Mouse (Mus musculus): ENCODE results near the gene Olfr1340. TPM values are rescaled to one million over a fixed set of nuclear protein-coding genes. Genes with fewer than 3 reads are reported as not detected.

Olfr1340 gene
- total and polyA plus RNA-seq, 3 experiments, result not detected

DNA sequence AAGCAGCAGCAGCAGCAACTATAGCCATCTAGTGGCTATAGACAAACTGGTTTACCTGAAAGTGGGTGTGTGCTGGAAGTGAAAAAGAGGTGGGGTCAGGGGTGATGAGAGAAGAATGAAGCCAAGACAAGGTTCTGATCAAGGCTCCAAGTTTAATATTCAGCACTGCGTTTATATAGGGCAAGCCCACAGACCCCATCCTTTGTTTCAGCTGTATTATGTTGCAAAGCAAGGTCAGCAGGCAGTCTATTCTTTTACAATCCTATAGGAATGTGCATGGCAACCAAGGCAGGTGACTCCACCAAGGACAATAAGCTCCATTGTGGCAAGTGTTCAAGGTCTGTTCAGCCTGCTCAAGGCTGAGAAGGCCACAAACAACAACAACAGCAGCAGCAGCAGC lies 8.3 kb upstream of the Olfr1340 start:
- Histone ChIP-seq H3K4me3 (no peak overlapping the region), H3K27me3 (ENCODE audit: control insufficient read depth, insufficient read depth, low read length) (no peaks in the 10 kb centered on the region), H3K4me1 (ENCODE audit: control insufficient read depth, insufficient read depth, low read length) (no peaks in the 10 kb centered on the region), H3K9ac (ENCODE audit: low read depth, low read length) (no peak overlapping the region), H3K79me2 (replicated peaks; ENCODE audit: control insufficient read depth, insufficient read depth, low read length) (no peaks in the 10 kb centered on the region), H3K27ac (no peak overlapping the region), H3K36me3 (ENCODE audit: control insufficient read depth, insufficient read depth, low read length) (no peaks in the 10 kb centered on the region)
- intact Hi-C loops (cut with DNase I), result no loop called here
- whole genome bisulfite sequencing, result 68% methylated on average over 1 of the region's 1 CpGs
- TF ChIP-seq CTCF (IDR thresholded peaks at IDR 0.05), result no peak
- no peak for TF ChIP-seq EP300 (IDR thresholded peaks at IDR 0.05; ENCODE audit: insufficient read depth, low read depth, low read length)
- TF ChIP-seq POLR2A (IDR thresholded peaks at IDR 0.05; ENCODE audit: insufficient read depth, low read depth, low read length), result no peak
- no peak for DNase-seq

DNA sequence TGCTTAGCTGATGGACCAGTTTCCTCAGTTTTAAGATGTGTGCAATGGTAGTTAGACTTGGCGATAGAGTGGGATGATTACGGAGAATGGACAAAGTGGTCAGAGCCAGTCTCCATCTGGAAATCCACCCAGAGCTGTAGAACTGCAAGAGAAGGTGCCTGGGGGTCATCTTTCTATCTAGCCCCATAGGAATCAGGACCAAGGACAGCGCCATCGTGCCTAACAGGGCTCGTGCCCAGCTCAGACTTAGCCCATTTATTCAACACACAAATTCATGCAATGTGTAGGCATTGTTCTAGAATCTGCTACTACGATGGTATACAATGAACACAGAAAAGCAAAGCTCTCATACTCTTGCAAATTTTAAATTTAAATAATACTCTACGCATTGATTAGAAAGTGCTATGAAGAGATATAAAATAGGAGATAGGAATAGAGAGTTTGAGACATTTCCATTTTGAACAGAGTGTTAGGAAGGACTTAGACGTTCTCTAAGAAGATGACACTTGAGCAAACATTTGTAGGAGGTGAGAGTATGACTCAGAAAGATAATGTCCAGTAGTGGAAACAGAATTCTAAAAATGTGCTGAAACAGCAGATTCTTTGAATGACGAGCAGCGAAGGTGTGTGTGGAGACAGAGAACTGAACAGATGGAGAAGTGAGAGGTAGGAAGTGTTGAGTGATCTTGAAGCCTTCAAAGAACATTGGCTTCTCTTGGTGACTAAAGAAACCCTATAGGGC lies 2.0 kb downstream of the Olfr1340 start:
- H3K36me3 ChIP-seq (ENCODE audit: control insufficient read depth, insufficient read depth, low read length), result no peaks in the 10 kb centered on the region
- no peak overlapping the region for H3K4me3 ChIP-seq
- no peaks in the 10 kb centered on the region for H3K27me3 ChIP-seq (ENCODE audit: control insufficient read depth, insufficient read depth, low read length)
- 48% methylated on average over 10 of the region's 10 CpGs for WGBS
- no peak overlapping the region for H3K27ac ChIP-seq
- TF ChIP-seq CTCF (IDR thresholded peaks at IDR 0.05), result no peak
- no peak for TF ChIP-seq EP300 (IDR thresholded peaks at IDR 0.05; ENCODE audit: insufficient read depth, low read depth, low read length)
- TF ChIP-seq POLR2A (IDR thresholded peaks at IDR 0.05; ENCODE audit: insufficient read depth, low read depth, low read length), result no peak
- no peak for DNase-seq
- no peaks in the 10 kb centered on the region for H3K79me2 ChIP-seq (replicated peaks; ENCODE audit: control insufficient read depth, insufficient read depth, low read length)
- no peaks in the 10 kb centered on the region for H3K4me1 ChIP-seq (ENCODE audit: control insufficient read depth, insufficient read depth, low read length)
- no peak overlapping the region for H3K9ac ChIP-seq (ENCODE audit: low read depth, low read length)
- intact Hi-C loops (cut with DNase I), result no loop called here

DNA sequence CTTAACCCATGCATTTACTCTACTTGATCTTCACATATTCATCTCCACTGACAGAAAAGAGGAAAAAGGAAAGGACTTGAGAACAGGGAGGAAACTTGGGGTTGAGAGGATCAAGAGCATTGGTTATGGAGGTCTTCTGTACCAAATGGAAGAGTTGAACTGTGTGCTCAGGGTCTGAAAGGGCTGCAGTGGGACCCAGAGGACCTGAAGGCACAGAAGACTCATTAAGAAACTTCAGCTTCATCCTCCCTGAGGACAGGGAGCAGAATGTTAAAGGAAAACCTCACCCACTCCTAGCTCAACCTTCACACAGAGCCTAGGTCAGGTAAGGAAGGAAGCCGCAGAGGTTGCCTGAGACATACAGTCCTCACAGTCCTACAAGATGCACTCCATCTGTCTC lies 11.9 kb downstream of the Olfr1340 start, which contains the start of gene Olfr1339:
Gene Olfr1339 (plus strand): TSS at position 301 of the 400 bp plus-strand sequence.
- Histone ChIP-seq H3K27me3 (ENCODE audit: control insufficient read depth, insufficient read depth, low read length) (no peaks in the 10 kb centered on the region; the same call in 1 of the 2 replicates), H3K36me3 (ENCODE audit: control insufficient read depth, insufficient read depth, low read length) (no peaks in the 10 kb centered on the region), H3K27ac (no peak within 1 kb of the TSS), H3K4me1 (ENCODE audit: control insufficient read depth, insufficient read depth, low read length) (no peaks in the 10 kb centered on the region), H3K4me3 (no peak within 1 kb of the TSS), H3K9ac (ENCODE audit: low read depth, low read length) (no peak within 1 kb of the TSS), H3K79me2 (replicated peaks; ENCODE audit: control insufficient read depth, insufficient read depth, low read length) (no peaks in the 10 kb centered on the region)
- DNase-seq, result no peak
- intact Hi-C loops (cut with DNase I), result no loop called here
- TF ChIP-seq POLR2A (IDR thresholded peaks at IDR 0.05; ENCODE audit: insufficient read depth, low read depth, low read length) (no peak), CTCF (IDR thresholded peaks at IDR 0.05) (no peak), EP300 (IDR thresholded peaks at IDR 0.05; ENCODE audit: insufficient read depth, low read depth, low read length) (no peak)
- 88% methylated on average over 1 of the region's 1 CpGs for WGBS

DNA sequence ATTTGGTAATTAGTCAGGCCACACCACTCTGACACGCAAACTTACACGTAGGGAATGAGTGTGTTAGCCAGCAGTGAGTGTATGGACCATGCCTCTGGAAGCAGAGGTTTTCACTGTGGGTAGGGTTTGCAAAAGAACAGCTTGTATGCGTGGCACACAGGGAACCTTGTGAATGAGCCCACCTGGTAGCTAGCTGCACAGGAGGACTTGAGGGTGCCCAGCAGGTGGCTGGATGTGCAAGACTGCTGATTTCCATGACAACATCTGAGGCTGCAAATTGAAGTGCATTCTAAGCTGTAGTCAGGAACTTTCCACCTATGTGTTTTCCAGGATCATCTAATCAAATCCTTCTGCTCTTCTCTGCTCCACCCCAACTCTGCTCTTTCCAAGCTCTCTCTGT lies 19.6 kb downstream of the Olfr1340 start:
- Histone ChIP-seq H3K27ac (no peak overlapping the region), H3K27me3 (ENCODE audit: control insufficient read depth, insufficient read depth, low read length) (peaks cover 2% of the 10 kb centered on the region; the same call in 1 of the 2 replicates), H3K36me3 (ENCODE audit: control insufficient read depth, insufficient read depth, low read length) (no peaks in the 10 kb centered on the region), H3K79me2 (replicated peaks; ENCODE audit: control insufficient read depth, insufficient read depth, low read length) (no peaks in the 10 kb centered on the region), H3K9ac (ENCODE audit: low read depth, low read length) (no peak overlapping the region), H3K4me3 (no peak overlapping the region), H3K4me1 (ENCODE audit: control insufficient read depth, insufficient read depth, low read length) (no peaks in the 10 kb centered on the region)
- TF ChIP-seq CTCF (IDR thresholded peaks at IDR 0.05), result no peak
- TF ChIP-seq EP300 (IDR thresholded peaks at IDR 0.05; ENCODE audit: insufficient read depth, low read depth, low read length), result no peak
- no peak for TF ChIP-seq POLR2A (IDR thresholded peaks at IDR 0.05; ENCODE audit: insufficient read depth, low read depth, low read length)
- intact Hi-C loops (cut with DNase I), result no loop called here
- 60% methylated on average over 3 of the region's 3 CpGs for WGBS
- DNase-seq, result no peak

DNA sequence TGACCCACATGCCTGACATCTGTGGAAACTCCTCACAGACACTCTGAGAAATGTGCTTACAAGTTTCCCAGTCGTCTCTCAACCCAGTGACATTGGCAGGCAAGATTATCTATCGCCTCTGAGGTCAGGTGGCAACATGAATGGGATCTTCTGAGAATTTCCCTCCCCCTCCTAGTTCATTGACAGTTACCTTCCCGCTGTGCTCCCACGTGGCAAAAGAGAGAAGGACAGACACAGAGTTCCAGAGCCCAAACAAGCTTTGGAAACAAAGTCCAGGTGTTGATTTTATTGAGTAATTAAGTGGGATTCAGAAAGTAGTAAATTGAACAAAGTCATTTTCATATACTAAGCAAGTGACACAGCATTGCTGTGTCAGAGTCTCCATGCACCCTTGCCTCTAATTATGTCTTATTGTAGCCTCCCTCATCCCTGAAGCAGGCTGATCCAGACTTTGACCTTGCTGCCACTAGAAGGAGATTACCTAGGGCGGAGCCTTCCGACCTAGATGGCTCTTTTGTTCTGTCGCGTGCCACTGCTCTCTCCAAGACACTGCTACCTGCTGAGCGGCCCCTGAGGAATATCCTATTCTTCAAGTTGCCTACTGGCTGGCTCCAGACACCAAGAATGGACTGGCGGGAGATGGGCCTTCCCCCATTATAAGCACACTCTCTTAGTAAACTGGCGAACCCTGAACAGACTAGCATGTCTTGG lies 21.2 kb downstream of the Olfr1340 start:
- H3K9ac ChIP-seq (ENCODE audit: low read depth, low read length), result no peak overlapping the region
- H3K27me3 ChIP-seq (ENCODE audit: control insufficient read depth, insufficient read depth, low read length), result peaks cover 2% of the 10 kb centered on the region; the same call in 1 of the 2 replicates
- H3K4me3 ChIP-seq, result no peak overlapping the region
- TF ChIP-seq CTCF (IDR thresholded peaks at IDR 0.05), result no peak
- TF ChIP-seq EP300 (IDR thresholded peaks at IDR 0.05; ENCODE audit: insufficient read depth, low read depth, low read length), result no peak
- no peak for TF ChIP-seq POLR2A (IDR thresholded peaks at IDR 0.05; ENCODE audit: insufficient read depth, low read depth, low read length)
- DNase-seq, result no peak
- H3K27ac ChIP-seq, result no peak overlapping the region
- H3K79me2 ChIP-seq (replicated peaks; ENCODE audit: control insufficient read depth, insufficient read depth, low read length), result no peaks in the 10 kb centered on the region
- intact Hi-C loops (cut with DNase I), result no loop called here
- WGBS, result 11% methylated on average over 11 of the region's 11 CpGs
- H3K4me1 ChIP-seq (ENCODE audit: control insufficient read depth, insufficient read depth, low read length), result no peaks in the 10 kb centered on the region
- no peaks in the 10 kb centered on the region for H3K36me3 ChIP-seq (ENCODE audit: control insufficient read depth, insufficient read depth, low read length)

DNA sequence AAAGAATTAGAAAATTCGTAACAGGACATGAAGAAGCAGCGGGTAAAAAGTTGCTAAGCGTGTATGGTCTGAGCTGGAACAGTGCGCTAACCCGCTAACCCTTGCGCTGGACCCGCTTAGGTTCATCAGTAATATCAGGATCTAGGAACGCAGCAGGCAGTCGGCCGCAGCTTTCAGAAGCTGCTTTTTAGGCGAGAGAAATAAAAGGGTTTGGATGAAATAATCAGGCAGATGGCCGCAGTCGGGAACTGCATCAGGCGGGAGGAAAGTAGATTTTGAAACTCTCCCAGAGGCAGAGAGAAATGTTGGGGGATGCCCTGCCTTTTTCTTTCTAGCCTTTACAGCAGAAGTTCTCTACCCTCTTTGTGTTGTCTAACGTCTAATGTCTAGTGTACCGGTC lies 21.9 kb downstream of the Olfr1340 start:
- no peak for DNase-seq
- Histone ChIP-seq H3K9ac (ENCODE audit: low read depth, low read length) (no peak overlapping the region), H3K4me3 (no peak overlapping the region), H3K27me3 (ENCODE audit: control insufficient read depth, insufficient read depth, low read length) (peaks cover 2% of the 10 kb centered on the region; the same call in 1 of the 2 replicates), H3K27ac (no peak overlapping the region), H3K36me3 (ENCODE audit: control insufficient read depth, insufficient read depth, low read length) (no peaks in the 10 kb centered on the region), H3K4me1 (ENCODE audit: control insufficient read depth, insufficient read depth, low read length) (no peaks in the 10 kb centered on the region), H3K79me2 (replicated peaks; ENCODE audit: control insufficient read depth, insufficient read depth, low read length) (no peaks in the 10 kb centered on the region)
- WGBS, result 15% methylated on average over 16 of the region's 16 CpGs
- intact Hi-C loops (cut with DNase I), result no loop called here
- TF ChIP-seq POLR2A (IDR thresholded peaks at IDR 0.05; ENCODE audit: insufficient read depth, low read depth, low read length), result no peak
- TF ChIP-seq CTCF (IDR thresholded peaks at IDR 0.05), result no peak
- TF ChIP-seq EP300 (IDR thresholded peaks at IDR 0.05; ENCODE audit: insufficient read depth, low read depth, low read length), result no peak

All from heart, adult 2 months (tissue).